Mouse (Mus musculus) stomach, postnatal 0 days (tissue): ENCODE measurements around the gene Pigu.

Experiments
- CTCF ChIP-seq: IDR thresholded peaks from 2 replicates; pipeline ENCODE4 v1.5.1; 2016; ENCODE audit warnings: antibody characterized with exemption, low read depth, mild to moderate bottlenecking, moderate library complexity
- EP300 ChIP-seq: optimal IDR thresholded peaks from 2 replicates; pipeline ENCODE3; 2016; ENCODE audit warnings: antibody characterized with exemption

DNA sequence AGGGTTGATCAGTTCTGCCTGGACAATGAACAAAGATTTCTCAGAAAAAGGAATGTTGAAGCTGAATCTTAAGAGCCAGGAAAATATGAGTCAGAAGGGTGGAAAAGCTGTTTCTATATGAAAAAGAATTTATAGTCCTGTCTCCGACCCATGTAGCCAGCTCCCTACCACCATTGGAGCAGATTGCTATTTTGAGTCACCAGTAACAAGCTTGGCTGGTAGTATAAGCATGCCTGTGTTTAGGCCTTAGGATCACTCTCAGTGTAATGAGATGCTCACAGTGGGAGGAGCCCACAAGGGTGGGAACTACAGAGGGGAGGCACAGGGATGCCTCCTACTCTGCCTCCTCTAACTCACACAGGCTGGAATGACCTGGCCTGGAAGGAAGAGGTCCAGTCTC is 109.0 kb downstream of the Pigu start:
- TF ChIP-seq CTCF (no peak), EP300 (no peak)
